Mouse (Mus musculus) lung, embryonic 16.5 days (tissue): ENCODE data around the gene Cbarp. TPM values are rescaled to one million over a fixed set of nuclear protein-coding genes. Genes with fewer than 3 reads are reported as not detected.

ENCODE experiments used
- ATAC-seq: fragments of 200-750 bp; cut with Nextera tagmentation; 2 replicates; pipeline ENCODE4 v1.8.0; 2017; ENCODE audit warnings: low read depth, mild to moderate bottlenecking, moderate library complexity
- H3K27ac ChIP-seq: fragments of 300-500 bp; sonication (generic); 2 replicates; pipeline ENCODE4 v1.5.1; 2014; ENCODE audit warnings: mild to moderate bottlenecking, control low read depth, low read length
- H3K27me3 ChIP-seq: fragments of 300-500 bp; sonication (generic); 2 replicates; pipeline ENCODE4 v1.6.1; 2014; ENCODE audit warnings: low read depth, low read length, mixed read lengths; ENCODE audit not compliant: control insufficient read depth, insufficient read depth
- H3K36me3 ChIP-seq: fragments of 300-500 bp; sonication (generic); 2 replicates; pipeline ENCODE4 v1.6.1; 2014; ENCODE audit warnings: low read length; ENCODE audit not compliant: control insufficient read depth, insufficient read depth
- H3K4me1 ChIP-seq: fragments of 300-500 bp; sonication (generic); replicated peaks from 2 replicates; pipeline ENCODE4 v1.6.1; 2014; ENCODE audit warnings: low read length, mixed read lengths; ENCODE audit not compliant: control insufficient read depth, insufficient read depth
- H3K4me2 ChIP-seq: fragments of 300-500 bp; sonication (generic); 2 replicates; pipeline ENCODE4 v1.6.1; 2014; ENCODE audit warnings: low read depth, low read length, control low read depth
- H3K4me3 ChIP-seq: fragments of 300-500 bp; sonication (generic); 2 replicates; pipeline ENCODE4 v1.5.1; 2014; ENCODE audit warnings: mild to moderate bottlenecking, low read length, control low read depth
- H3K9ac ChIP-seq: fragments of 300-500 bp; sonication (generic); 2 replicates; pipeline ENCODE4 v1.6.1; 2014; ENCODE audit warnings: low read length, control low read depth
- H3K9me3 ChIP-seq: fragments of 300-500 bp; sonication (generic); 2 replicates; pipeline ENCODE4 v1.6.1; 2016; ENCODE audit warnings: low read length; ENCODE audit not compliant: control insufficient read depth
- WGBS: fragments of 180-500 bp; shearing (Covaris S2); extraction: QIAGEN DNeasy Blood & Tissue Kit; methylation state at CpG from one replicate; pipeline ENCODE4 v1.1.7; 2014; 5-methylcytosine and 5-hydroxymethylcytosine counted together
- polyA plus RNA-seq: library from polyadenylated mRNA; unstranded; fragments of >200 nt; fragmentation: Nextera tagmentation; extraction: Ambion mirVana; gene quantifications from 2 replicates; pipeline ENCODE4 v1.2.1, GENCODE M21; 2015

Gene Cbarp
- polyA plus RNA-seq, 1 experiment from 2014 or later, result 3.9 TPM

- H3K36me3 ChIP-seq, result no peaks in the 10 kb centered on the region
- H3K4me3 ChIP-seq, result no peak overlapping the region
- H3K4me1 ChIP-seq, result no peaks in the 10 kb centered on the region; the same call in 1 of the 2 replicates
- H3K4me2 ChIP-seq, result no peak overlapping the region
- ATAC-seq, result no peak
- H3K27me3 ChIP-seq, result no peaks in the 10 kb centered on the region
- no peaks in the 10 kb centered on the region for H3K9me3 ChIP-seq
- 69% methylated on average over 7 of the region's 7 CpGs for WGBS
- H3K27ac ChIP-seq, result no peak overlapping the region
- H3K9ac ChIP-seq, result no peak overlapping the region
Observed at GRCm38 (mm10) chr10:80177441-80178279, 37.0 kb upstream of the Cbarp start.

- Histone ChIP-seq H3K4me2 (no peak overlapping the region), H3K9me3 (no peaks in the 10 kb centered on the region), H3K27ac (no peak overlapping the region), H3K4me1 (peaks cover 8% of the 10 kb centered on the region), H3K27me3 (no peaks in the 10 kb centered on the region), H3K9ac (no peak overlapping the region), H3K36me3 (peaks cover 7% of the 10 kb centered on the region), H3K4me3 (no peak overlapping the region)
- 85% methylated on average over 5 of the region's 5 CpGs for WGBS
- no peak for ATAC-seq
Observed at GRCm38 (mm10) chr10:80176270-80176834, 35.7 kb upstream of the Cbarp start.

GRCm38 (mm10) chr10:80175536-80176269, 35.1 kb upstream of the Cbarp start:
- no peak for ATAC-seq
- no peak overlapping the region for H3K4me3 ChIP-seq
- no peaks in the 10 kb centered on the region for H3K9me3 ChIP-seq
- H3K36me3 ChIP-seq, result peaks cover 12% of the 10 kb centered on the region
- no peaks in the 10 kb centered on the region for H3K27me3 ChIP-seq
- H3K4me1 ChIP-seq, result peaks cover 8% of the 10 kb centered on the region
- 23% methylated on average over 4 of the region's 4 CpGs for WGBS
- H3K9ac ChIP-seq, result no peak overlapping the region
- H3K27ac ChIP-seq, result no peak overlapping the region
- no peak overlapping the region for H3K4me2 ChIP-seq

GRCm38 (mm10) chr10:80174705-80175104, 34.1 kb upstream of the Cbarp start:
- 33% methylated on average over 2 of the region's 2 CpGs for WGBS

GRCm38 (mm10) chr10:80173955-80174640, 33.5 kb upstream of the Cbarp start:
- no peaks in the 10 kb centered on the region for H3K27me3 ChIP-seq
- no peak overlapping the region for H3K27ac ChIP-seq
- peaks cover 12% of the 10 kb centered on the region for H3K4me1 ChIP-seq
- ATAC-seq, result no peak
- H3K4me2 ChIP-seq, result no peak overlapping the region
- H3K9me3 ChIP-seq, result no peaks in the 10 kb centered on the region
- H3K9ac ChIP-seq, result 0 out of 2 replicates have a peak overlapping the region, but pooled peaks have one; percentile 25
- H3K4me3 ChIP-seq, result no peak overlapping the region
- WGBS, result 87% methylated on average over 10 of the region's 10 CpGs
- H3K36me3 ChIP-seq, result peaks cover 23% of the 10 kb centered on the region

More at GRCm38 (mm10) chr10:80174705-80175104, 34.1 kb upstream of the Cbarp start:
- H3K27ac ChIP-seq, result no peak overlapping the region
- no peak for ATAC-seq
- peaks cover 10% of the 10 kb centered on the region for H3K4me1 ChIP-seq
- no peak overlapping the region for H3K4me3 ChIP-seq
- H3K9ac ChIP-seq, result no peak overlapping the region
- H3K4me2 ChIP-seq, result no peak overlapping the region
- H3K36me3 ChIP-seq, result peaks cover 22% of the 10 kb centered on the region
- no peaks in the 10 kb centered on the region for H3K9me3 ChIP-seq
- H3K27me3 ChIP-seq, result no peaks in the 10 kb centered on the region

- Histone ChIP-seq H3K27ac (peak overlapping the region; percentile 4; the same call in 1 of the 2 replicates), H3K4me1 (peaks cover 19% of the 10 kb centered on the region)
Observed at GRCm38 (mm10) chr10:80173358-80173757, 32.7 kb upstream of the Cbarp start.

GRCm38 (mm10) chr10:80172527-80173292, 32.1 kb upstream of the Cbarp start, which contains the start of gene 1600002K03Rik:
TSS of gene 1600002K03Rik (plus strand) at chr10:80172944.
- peaks cover 19% of the 10 kb centered on the region for H3K4me1 ChIP-seq
- H3K27ac ChIP-seq, result peak within 1 kb of the TSS; percentile 76
- WGBS, result 6% methylated on average over 35 of the region's 35 CpGs
- H3K27me3 ChIP-seq, result no peaks in the 10 kb centered on the region
- peak within 1 kb of the TSS; percentile 53 for H3K4me3 ChIP-seq
- peak within 1 kb of the TSS; percentile 60 for H3K9ac ChIP-seq
- H3K9me3 ChIP-seq, result no peaks in the 10 kb centered on the region
- peak; percentile 72 for ATAC-seq
- peaks cover 23% of the 10 kb centered on the region for H3K36me3 ChIP-seq
- H3K4me2 ChIP-seq, result peak within 1 kb of the TSS; percentile 53

More at GRCm38 (mm10) chr10:80173358-80173757, 32.7 kb upstream of the Cbarp start:
- H3K9ac ChIP-seq, result peak overlapping the region; percentile 25
- peak overlapping the region; percentile 53 for H3K4me2 ChIP-seq
- peak overlapping the region; percentile 53 for H3K4me3 ChIP-seq
- peaks cover 23% of the 10 kb centered on the region for H3K36me3 ChIP-seq
- no peaks in the 10 kb centered on the region for H3K9me3 ChIP-seq
- WGBS, result 9% methylated on average over 11 of the region's 11 CpGs
- no peaks in the 10 kb centered on the region for H3K27me3 ChIP-seq
- no peak for ATAC-seq

- peak overlapping the region; percentile 60; the same call in 1 of the 2 replicates for H3K9ac ChIP-seq
- 83% methylated on average over 45 of the region's 45 CpGs for WGBS
- peaks cover 23% of the 10 kb centered on the region for H3K36me3 ChIP-seq
- H3K4me1 ChIP-seq, result peaks cover 21% of the 10 kb centered on the region
- H3K4me2 ChIP-seq, result peak overlapping the region; percentile 53
- H3K27me3 ChIP-seq, result no peaks in the 10 kb centered on the region
- no peak for ATAC-seq
- no peaks in the 10 kb centered on the region for H3K9me3 ChIP-seq
- peak overlapping the region; percentile 53; the same call in 1 of the 2 replicates for H3K4me3 ChIP-seq
- H3K27ac ChIP-seq, result peak overlapping the region; percentile 76
Observed at GRCm38 (mm10) chr10:80171760-80172526, 31.3 kb upstream of the Cbarp start.
